Mouse (Mus musculus): ENCODE results near the gene Bmf.

DNA sequence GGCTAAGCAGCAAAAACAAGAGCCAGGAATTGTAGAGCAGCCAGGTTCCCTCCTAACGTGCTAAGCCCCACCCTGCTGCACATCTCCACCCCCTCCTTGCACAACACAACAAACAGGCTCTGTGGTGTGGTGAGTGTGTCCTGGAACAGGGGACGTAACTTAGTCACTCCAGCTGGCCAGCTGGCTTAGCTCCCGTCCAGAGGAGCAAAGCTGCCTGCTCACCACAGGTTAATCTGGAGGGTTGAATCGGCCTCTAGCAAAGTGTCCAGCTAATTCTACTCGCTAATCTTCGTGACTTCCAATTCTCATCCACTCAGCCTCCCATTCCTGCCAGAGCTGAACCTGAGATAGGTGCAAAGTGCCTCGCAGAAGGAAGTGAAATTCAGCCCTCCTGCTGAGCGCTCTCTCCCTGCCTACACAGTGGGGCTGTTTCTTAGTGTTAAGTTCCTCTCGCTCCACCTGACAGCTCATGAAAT, 1.9 kb downstream of the Bmf start:
- TF ChIP-seq CTCF (IDR thresholded peaks at IDR 0.05; ENCODE audit: low read depth): no peak
- TF ChIP-seq EP300 (optimal IDR thresholded peaks at IDR 0.05): no peak

All from stomach, postnatal 0 days (tissue).